Mouse (Mus musculus): ENCODE results near the gene Rabl2.

Rabl2 gene

DNA sequence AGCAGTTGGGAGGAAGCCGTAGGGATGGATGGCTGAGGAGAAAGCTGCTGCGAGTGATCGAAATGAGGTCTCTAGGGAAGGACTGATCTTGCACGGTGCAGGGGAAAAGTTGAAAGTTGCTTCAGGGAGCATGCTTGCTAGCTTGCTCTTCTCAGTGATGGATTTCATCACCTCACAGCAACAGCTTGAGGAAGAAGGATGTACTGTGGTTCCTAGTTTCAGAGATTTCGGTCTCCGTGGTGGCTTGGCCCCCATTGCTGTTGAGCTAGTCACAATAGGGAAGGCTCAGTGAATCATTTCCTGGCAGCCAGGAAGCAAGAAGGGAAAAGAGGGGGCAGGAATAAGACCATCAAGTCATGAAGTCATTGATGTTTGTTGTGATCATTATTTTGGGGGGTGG, 36.1 kb downstream of the Rabl2 start:
- in situ Hi-C loops (cut with MboI, MseI), result no loop called here

DNA sequence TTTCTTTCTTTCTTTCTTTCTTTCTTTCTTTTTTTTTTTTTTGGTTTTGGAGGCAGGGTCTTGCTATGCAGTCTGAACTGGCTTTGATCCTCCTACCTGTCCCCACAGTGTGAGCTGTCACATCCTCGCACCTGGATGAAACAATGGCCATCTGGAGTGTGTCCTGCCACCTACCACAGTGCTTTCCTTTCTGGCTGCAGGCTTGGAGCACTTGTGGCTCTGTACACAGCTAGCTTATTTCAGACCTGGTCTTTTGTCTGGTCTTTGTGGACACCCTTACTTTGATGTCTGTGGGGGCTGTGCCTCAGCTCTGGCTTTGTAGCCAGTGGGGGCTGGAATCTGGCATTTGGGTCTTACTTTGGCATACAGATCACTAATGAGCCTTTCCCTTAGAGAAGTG, 40.0 kb downstream of the Rabl2 start:
- in situ Hi-C loops (cut with MboI, MseI), result no loop called here

GRCm38 (mm10) chr15:89550506-89550905, 41.2 kb downstream of the Rabl2 start:
- in situ Hi-C loops (cut with MboI, MseI), result no loop called here

DNA sequence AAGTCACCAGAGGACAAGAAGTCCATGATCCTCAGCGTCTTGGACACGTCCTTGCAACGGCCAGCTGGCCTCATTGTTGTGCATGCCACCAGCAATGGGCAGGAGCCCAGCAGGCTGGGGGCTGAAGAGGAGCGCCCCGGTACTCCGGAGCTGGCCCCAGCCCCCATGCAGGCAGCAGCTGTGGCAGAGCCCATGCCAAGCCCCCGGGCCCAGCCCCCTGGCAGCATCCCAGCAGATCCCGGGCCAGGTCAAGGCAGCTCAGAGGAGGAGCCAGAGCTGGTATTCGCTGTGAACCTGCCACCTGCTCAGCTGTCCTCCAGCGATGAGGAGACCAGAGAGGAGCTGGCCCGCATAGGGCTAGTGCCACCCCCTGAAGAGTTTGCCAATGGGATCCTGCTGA, 42.9 kb downstream of the Rabl2 start:
- in situ Hi-C loops (cut with MboI, MseI), result no loop called here

DNA sequence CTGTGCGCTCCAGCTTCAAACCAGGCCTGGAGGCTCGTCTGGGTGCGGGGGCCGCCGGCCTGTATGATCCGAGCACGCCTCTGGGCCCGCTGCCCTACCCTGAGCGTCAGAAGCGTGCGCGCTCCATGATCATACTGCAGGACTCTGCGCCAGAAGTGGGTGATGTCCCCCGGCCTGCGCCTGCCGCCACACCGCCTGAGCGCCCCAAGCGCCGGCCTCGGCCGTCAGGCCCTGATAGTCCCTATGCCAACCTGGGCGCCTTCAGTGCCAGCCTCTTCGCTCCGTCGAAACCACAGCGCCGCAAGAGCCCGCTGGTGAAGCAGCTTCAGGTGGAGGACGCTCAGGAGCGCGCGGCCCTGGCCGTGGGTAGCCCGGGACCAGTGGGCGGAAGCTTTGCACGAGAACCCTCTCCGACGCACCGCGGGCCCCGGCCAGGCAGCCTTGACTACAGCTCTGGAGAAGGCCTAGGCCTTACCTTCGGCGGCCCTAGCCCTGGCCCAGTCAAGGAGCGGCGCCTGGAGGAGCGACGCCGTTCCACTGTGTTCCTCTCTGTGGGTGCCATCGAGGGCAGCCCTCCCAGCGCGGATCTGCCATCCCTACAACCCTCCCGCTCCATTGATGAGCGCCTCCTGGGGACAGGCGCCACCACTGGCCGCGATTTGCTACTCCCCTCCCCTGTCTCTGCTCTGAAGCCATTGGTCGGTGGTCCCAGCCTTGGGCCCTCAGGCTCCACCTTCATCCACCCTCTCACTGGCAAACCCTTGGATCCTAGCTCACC, 43.7 kb downstream of the Rabl2 start:
- in situ Hi-C loops (cut with MboI, MseI), result no loop called here

- in situ Hi-C loops (cut with MboI, MseI), result no loop called here
These were observed 44.4 kb downstream of the Rabl2 start for GRCm38 (mm10) chr15:89547321-89547720.

- in situ Hi-C loops (cut with MboI, MseI), result no loop called here
These were observed 47.6 kb downstream of the Rabl2 start for GRCm38 (mm10) chr15:89544171-89544570.

- in situ Hi-C loops (cut with MboI, MseI), result no loop called here
These were observed 57.9 kb downstream of the Rabl2 start for GRCm38 (mm10) chr15:89533843-89534207.

DNA sequence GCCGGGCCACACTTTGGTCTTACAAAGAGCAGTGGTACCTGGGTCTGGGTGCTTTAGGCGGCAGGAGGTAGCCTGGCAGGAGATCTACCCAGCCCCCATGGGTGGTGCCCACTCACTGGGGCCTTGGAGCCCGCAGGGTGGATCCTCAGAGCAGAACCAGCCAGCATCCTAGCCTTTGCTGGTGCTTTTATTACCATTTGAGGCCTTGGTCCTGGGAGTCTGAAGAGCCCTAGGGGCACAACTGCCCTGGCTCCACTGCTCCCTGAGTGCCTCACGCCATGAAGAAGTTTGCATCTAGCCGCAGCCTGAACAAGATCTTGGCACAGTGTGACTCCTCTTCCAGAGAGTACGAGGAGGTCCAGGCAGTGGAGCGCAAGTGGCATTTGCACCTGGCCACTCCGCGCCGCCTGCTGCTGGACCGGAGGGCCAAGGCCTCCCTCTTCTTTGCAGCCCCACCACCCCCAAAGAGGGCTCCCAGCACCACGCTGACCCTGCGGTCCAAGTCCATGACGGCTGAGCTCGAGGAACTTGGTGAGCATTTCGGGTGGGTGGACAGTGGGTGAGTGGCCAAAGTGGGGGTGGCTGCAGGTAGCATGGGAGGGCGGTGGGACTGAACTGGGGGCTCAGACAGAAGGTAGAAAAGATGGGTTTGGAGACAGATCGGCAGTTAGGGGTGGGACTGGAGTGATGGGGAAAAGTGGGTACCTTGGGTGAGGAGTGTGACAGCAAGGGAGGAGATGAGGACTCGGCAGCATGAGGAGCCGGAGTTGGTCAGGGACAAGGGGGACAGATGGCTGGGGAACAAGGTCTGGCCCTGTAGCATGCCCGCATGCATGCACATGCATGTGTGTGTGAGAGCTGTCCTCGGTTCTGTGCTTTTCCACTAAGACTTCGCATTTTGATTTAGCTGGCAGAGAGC, 58.5 kb downstream of the Rabl2 start:
- in situ Hi-C loops (cut with MboI, MseI), result no loop called here
